Mouse (Mus musculus) lung, postnatal 4 days (tissue): Measurements from ENCODE around the gene Dnajc5.

Experiments
- DNase-seq, 2 experiments: peaks; one replicate each; pipeline ENCODE4 v3.0.0; 2021

Dnajc5 gene

GRCm38 (mm10) chr2:181520118-181520935 is at the start of gene Dnajc5:
Dnajc5 (plus strand) TSS chr2:181520485.
- peak; percentile 98 to 99 for DNase-seq

- DNase-seq = peak; percentile 59 to 76
Measured at GRCm38 (mm10) chr2:181471246-181471645, 49.0 kb upstream of the Dnajc5 start.

- peak; percentile 32 to 48 for DNase-seq
Measured at GRCm38 (mm10) chr2:181472256-181472827, 47.9 kb upstream of the Dnajc5 start.

GRCm38 (mm10) chr2:181483120-181483519 is 37.2 kb upstream of the Dnajc5 start:
- no peak for DNase-seq

GRCm38 (mm10) chr2:181483562-181484318 is 36.5 kb upstream of the Dnajc5 start:
- peak; percentile 62 to 81 for DNase-seq

GRCm38 (mm10) chr2:181484456-181485233 is 35.6 kb upstream of the Dnajc5 start:
- no peak for DNase-seq

GRCm38 (mm10) chr2:181485741-181486140 is 34.5 kb upstream of the Dnajc5 start:
- DNase-seq = no peak

- DNase-seq = peak; percentile 59 to 81
Measured at GRCm38 (mm10) chr2:181487338-181488277, 32.7 kb upstream of the Dnajc5 start.

GRCm38 (mm10) chr2:181491432-181492205 is 28.7 kb upstream of the Dnajc5 start:
- DNase-seq = peak; percentile 47 to 62

GRCm38 (mm10) chr2:181492206-181492605 is 28.1 kb upstream of the Dnajc5 start:
- DNase-seq = no peak

GRCm38 (mm10) chr2:181493156-181493927 is 26.9 kb upstream of the Dnajc5 start, which contains the start of gene Abhd16b:
Abhd16b (plus strand) TSS chr2:181493206.
- no peak for DNase-seq

- DNase-seq = no peak
Measured at GRCm38 (mm10) chr2:181494266-181494945, 25.9 kb upstream of the Dnajc5 start.

GRCm38 (mm10) chr2:181495845-181496244 is 24.4 kb upstream of the Dnajc5 start:
- peak; percentile 26 to 33 for DNase-seq

GRCm38 (mm10) chr2:181496281-181496680 is 24.0 kb upstream of the Dnajc5 start:
- DNase-seq = peak; percentile 77 to 81

GRCm38 (mm10) chr2:181496831-181497547 is 23.3 kb upstream of the Dnajc5 start, which contains the start of gene Tpd52l2:
Tpd52l2 (plus strand) TSS chr2:181497142.
- DNase-seq = peak; percentile 95

GRCm38 (mm10) chr2:181497548-181497875 is 22.8 kb upstream of the Dnajc5 start:
- DNase-seq = peak; percentile 69 to 81

GRCm38 (mm10) chr2:181498644-181499043 is 21.6 kb upstream of the Dnajc5 start:
- no peak for DNase-seq

GRCm38 (mm10) chr2:181509191-181509590 is 11.1 kb upstream of the Dnajc5 start:
- no peak for DNase-seq

- DNase-seq = no peak
Measured at GRCm38 (mm10) chr2:181511231-181511630, 9.1 kb upstream of the Dnajc5 start.
